Mouse (Mus musculus) neural tube, embryonic 13.5 days (tissue): ENCODE results near the gene Gmeb2. TPM values are rescaled to one million over a fixed set of nuclear protein-coding genes. Genes with fewer than 3 reads are reported as not detected.

Experiments used
- ATAC-seq: fragments of 200-750 bp; cut with Nextera tagmentation; 2 replicates; pipeline ENCODE4 v1.8.0; 2017; ENCODE audit warnings: low read depth, mild to moderate bottlenecking, moderate TSS enrichment, moderate library complexity
- H3K27ac ChIP-seq: fragments of 300-500 bp; sonication (generic); replicated peaks from 2 replicates; pipeline ENCODE4 v1.5.1; 2015; ENCODE audit warnings: moderate library complexity, mild to moderate bottlenecking, inconsistent platforms
- H3K27me3 ChIP-seq: fragments of 300-500 bp; sonication (generic); 2 replicates; pipeline ENCODE4 v1.6.1; 2015; ENCODE audit warnings: mild to moderate bottlenecking, inconsistent platforms
- H3K36me3 ChIP-seq: fragments of 300-500 bp; sonication (generic); 2 replicates; pipeline ENCODE4 v1.6.1; 2015; ENCODE audit warnings: mild to moderate bottlenecking, inconsistent platforms
- H3K4me1 ChIP-seq: fragments of 300-500 bp; sonication (generic); replicated peaks from 2 replicates; pipeline ENCODE4 v1.6.1; 2015; ENCODE audit warnings: inconsistent platforms
- H3K4me2 ChIP-seq: fragments of 300-500 bp; sonication (generic); 2 replicates; pipeline ENCODE4 v1.6.1; 2015; ENCODE audit warnings: inconsistent platforms, mild to moderate bottlenecking, moderate library complexity
- H3K4me3 ChIP-seq: fragments of 300-500 bp; sonication (generic); 2 replicates; pipeline ENCODE4 v1.5.1; 2015; ENCODE audit warnings: mild to moderate bottlenecking, inconsistent platforms
- H3K9ac ChIP-seq: fragments of 300-500 bp; sonication (generic); 2 replicates; pipeline ENCODE4 v1.6.1; 2015; ENCODE audit warnings: moderate library complexity, mild to moderate bottlenecking, inconsistent platforms
- H3K9me3 ChIP-seq: fragments of 300-500 bp; sonication (generic); 2 replicates; pipeline ENCODE4 v1.6.1; 2016; ENCODE audit warnings: inconsistent platforms
- WGBS: fragments of 180-500 bp; shearing (Covaris S2); methylation state at CpG from one replicate; pipeline ENCODE4 v1.1.7; 2015; 5-methylcytosine and 5-hydroxymethylcytosine counted together
- polyA plus RNA-seq: library from polyadenylated mRNA; unstranded; fragments of >200 nt; fragmentation: Nextera tagmentation; extraction: Ambion mirVana; gene quantifications from 2 replicates; pipeline ENCODE4 v1.2.1, GENCODE M21; 2015

Gene Gmeb2
- polyA plus RNA-seq, 1 experiment from 2014 or later = 15.1 TPM

DNA sequence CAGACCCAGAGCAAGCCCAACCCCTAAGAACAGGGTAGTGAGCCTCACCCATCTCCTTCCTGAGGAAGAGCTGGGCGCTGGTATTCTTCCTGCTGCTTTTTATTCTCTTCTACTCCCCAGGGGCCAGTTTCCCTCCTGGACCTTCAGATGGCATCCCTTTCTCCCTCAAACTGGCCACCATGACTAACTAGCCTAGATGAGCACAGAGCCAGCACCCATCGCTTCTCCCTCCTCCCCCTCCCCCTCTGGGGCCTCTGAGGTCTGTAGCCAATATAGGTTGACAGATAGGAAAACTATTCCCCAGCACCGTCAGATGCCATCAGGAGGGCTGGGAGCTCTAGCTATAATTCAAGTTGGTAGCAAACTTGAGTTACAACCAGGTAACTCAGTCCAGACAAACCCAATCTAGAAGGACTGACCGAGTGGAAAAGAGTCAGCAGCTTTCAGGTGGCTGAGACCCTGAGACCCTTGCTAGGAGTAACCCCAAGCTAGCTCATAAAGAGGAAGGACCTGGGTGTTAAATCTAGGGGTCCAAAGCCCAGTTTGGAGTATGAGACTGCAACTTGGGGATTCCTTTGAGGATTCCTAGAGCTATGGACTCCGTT, 68.9 kb downstream of the Gmeb2 start:
- H3K4me1 ChIP-seq = peaks cover 22% of the 10 kb centered on the region
- no peak overlapping the region for H3K4me2 ChIP-seq
- peak overlapping the region; percentile 34; the same call in 1 of the 2 replicates for H3K27ac ChIP-seq
- no peaks in the 10 kb centered on the region for H3K9me3 ChIP-seq
- peaks cover 21% of the 10 kb centered on the region for H3K27me3 ChIP-seq
- no peak for ATAC-seq
- H3K9ac ChIP-seq = no peak overlapping the region
- no peak overlapping the region for H3K4me3 ChIP-seq
- 56% methylated on average over 5 of the region's 5 CpGs for WGBS
- H3K36me3 ChIP-seq = no peaks in the 10 kb centered on the region

DNA sequence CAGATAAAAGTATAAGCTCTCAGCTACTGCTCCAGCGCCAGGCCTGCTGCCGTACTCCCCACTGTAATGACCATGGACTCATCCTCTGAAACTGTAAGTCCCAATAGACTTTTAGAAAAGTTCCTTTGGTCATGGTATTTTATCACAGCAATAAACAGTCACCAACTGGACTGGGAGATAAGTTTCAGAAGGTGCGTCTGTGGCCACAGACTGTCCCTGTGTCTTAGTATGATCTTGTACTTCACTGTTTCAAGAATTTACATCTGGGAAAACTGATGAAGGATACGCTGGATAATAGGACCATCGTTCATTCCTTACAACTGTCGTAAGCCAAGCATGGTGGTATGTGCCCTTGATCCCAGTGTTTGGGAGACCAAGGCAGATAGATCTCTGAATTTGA, 71.8 kb downstream of the Gmeb2 start:
- H3K4me1 ChIP-seq = peaks cover 32% of the 10 kb centered on the region
- no peak overlapping the region for H3K4me3 ChIP-seq
- no peak for ATAC-seq
- H3K9me3 ChIP-seq = no peaks in the 10 kb centered on the region
- H3K27ac ChIP-seq = no peak overlapping the region
- no peak overlapping the region for H3K4me2 ChIP-seq
- H3K36me3 ChIP-seq = no peaks in the 10 kb centered on the region
- H3K9ac ChIP-seq = no peak overlapping the region
- 88% methylated on average over 6 of the region's 6 CpGs for WGBS
- H3K27me3 ChIP-seq = peaks cover 47% of the 10 kb centered on the region

DNA sequence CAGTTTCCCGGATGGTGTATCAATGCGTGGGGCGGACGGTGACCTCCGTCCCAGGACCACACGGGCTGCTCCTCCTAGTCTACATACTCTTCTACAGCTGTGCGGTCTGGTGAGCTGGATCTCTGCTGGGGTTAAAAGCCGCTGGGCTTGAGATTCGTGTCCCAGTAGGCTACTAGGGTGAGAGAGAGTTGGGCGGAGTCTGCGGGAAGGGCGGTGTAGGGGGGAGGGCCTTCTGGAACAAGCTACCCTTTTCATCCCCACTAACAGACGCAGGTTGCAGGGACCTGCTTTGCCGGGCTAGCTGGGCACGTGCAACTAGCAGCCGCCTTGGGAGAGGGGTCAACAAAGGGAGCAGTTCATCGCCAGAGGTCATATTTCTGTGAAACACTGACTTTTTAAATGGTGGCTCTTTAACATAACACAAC, 74.8 kb downstream of the Gmeb2 start, which contains the start of gene Srms:
TSS of gene Srms (minus strand) at position 165 of the 425 bp plus-strand sequence.
- Histone ChIP-seq H3K4me2 (peak within 1 kb of the TSS; percentile 52), H3K27me3 (peaks cover 48% of the 10 kb centered on the region), H3K9ac (peak within 1 kb of the TSS; percentile 43; the same call in 1 of the 2 replicates), H3K4me3 (peak within 1 kb of the TSS; percentile 27), H3K4me1 (peaks cover 13% of the 10 kb centered on the region), H3K9me3 (no peaks in the 10 kb centered on the region), H3K27ac (no peak within 1 kb of the TSS), H3K36me3 (no peaks in the 10 kb centered on the region)
- 0% methylated on average over 17 of the region's 17 CpGs for WGBS
- ATAC-seq = no peak

DNA sequence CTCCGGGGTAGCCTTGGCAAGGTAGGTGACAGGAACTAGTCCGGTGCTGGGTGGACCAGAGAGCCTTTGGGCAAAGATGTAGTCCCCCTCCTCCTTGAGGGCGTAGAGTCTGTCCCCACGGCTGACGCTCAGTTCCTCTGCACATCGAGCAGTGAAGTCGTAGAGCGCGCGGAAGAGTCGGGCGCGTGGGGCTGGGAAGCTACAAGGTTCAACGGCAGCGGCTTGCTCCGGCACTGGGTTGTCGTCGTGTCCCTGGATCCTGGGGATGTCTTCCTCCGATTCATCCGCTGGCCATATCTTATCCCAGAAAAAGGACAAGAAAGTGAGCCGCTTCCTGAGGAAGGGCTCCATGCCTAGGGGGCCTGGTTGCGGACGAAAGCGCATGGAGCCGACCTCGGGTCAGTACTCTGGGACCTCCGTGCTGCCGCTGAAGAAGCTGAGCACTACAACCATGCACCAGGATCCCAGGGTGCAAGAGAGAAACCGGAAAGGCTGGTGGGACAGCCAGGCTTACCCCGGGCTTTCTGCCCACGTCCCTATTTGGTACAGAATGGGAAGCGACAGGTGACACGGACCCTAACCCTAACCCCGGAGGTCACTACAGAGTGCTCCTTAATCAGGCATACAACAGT, 75.3 kb downstream of the Gmeb2 start:
- peak overlapping the region; percentile 43; the same call in 1 of the 2 replicates for H3K9ac ChIP-seq
- ATAC-seq = no peak
- H3K36me3 ChIP-seq = no peaks in the 10 kb centered on the region
- peak overlapping the region; percentile 52 for H3K4me2 ChIP-seq
- peak overlapping the region; percentile 27 for H3K4me3 ChIP-seq
- H3K27ac ChIP-seq = no peak overlapping the region
- H3K9me3 ChIP-seq = no peaks in the 10 kb centered on the region
- peaks cover 48% of the 10 kb centered on the region for H3K27me3 ChIP-seq
- 3% methylated on average over 34 of the region's 34 CpGs for WGBS
- peaks cover 13% of the 10 kb centered on the region for H3K4me1 ChIP-seq

DNA sequence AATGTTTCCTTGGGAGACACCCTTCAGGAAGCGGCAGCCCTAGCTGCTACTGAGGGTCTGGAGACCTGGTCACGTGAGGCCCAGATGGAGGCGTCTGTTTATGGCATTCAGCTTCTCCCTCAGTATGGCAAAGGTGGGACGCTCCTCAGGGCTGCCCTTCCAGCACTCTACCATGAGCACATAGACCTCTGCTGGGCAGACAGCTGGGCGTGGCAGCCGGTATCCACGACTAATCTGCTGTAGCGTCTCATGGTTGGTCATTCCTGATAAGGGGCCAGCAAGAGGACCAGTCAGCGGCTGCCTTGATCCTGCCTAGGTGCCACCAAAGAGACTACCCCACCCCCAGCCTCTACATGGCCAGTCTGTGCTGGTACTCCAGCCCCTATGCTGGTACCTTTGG, 81.7 kb downstream of the Gmeb2 start:
- no peak overlapping the region for H3K4me2 ChIP-seq
- WGBS = 80% methylated on average over 9 of the region's 9 CpGs
- no peaks in the 10 kb centered on the region for H3K4me1 ChIP-seq
- H3K9me3 ChIP-seq = no peaks in the 10 kb centered on the region
- H3K9ac ChIP-seq = no peak overlapping the region
- no peak overlapping the region for H3K27ac ChIP-seq
- no peak overlapping the region for H3K4me3 ChIP-seq
- H3K36me3 ChIP-seq = no peaks in the 10 kb centered on the region
- H3K27me3 ChIP-seq = peaks cover 9% of the 10 kb centered on the region
- ATAC-seq = no peak

DNA sequence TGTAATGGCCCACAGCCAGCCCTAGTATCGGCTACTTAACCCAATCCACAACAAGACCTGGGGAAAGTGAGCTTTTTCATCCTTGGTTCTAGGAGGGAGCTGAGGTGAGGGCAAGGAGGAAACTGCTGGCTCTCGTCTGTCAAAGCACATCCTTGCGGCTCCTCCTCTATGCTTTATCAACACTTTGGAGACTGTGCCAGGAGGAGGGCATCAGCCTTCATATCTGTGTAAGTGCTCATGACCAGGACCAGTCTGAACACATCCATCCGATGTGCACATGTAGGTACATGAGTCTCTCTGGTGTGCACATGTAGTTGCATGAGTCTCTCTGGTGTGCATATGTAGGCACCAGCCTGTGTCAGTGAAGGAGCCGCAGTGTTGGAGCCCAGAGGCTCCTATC, 82.2 kb downstream of the Gmeb2 start:
- Histone ChIP-seq H3K27me3 (peaks cover 6% of the 10 kb centered on the region; the same call in 1 of the 2 replicates), H3K9ac (no peak overlapping the region), H3K27ac (no peak overlapping the region), H3K4me1 (no peaks in the 10 kb centered on the region), H3K4me2 (no peak overlapping the region), H3K4me3 (no peak overlapping the region), H3K9me3 (no peaks in the 10 kb centered on the region), H3K36me3 (no peaks in the 10 kb centered on the region)
- ATAC-seq = no peak
- WGBS = 86% methylated on average over 5 of the region's 5 CpGs

DNA sequence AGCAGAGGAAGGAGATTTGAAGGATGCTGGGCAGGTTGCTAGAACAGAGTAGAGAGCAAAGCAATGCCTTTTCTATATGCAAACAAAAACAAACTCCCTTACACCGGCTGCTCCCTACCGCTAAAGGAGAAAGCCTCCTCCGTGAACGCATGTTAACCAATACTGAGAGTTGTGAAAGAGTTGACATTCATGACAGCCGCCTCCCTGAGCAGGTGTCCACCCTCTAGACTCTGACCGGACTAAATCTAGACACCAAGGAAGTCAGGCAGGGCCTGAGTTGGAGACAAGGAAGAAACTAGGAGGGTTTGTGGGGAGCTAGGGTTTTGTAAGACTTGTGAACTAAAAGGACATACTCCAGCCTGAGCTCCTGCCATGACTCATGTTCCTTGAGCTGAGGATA, 84.9 kb downstream of the Gmeb2 start:
- WGBS = 76% methylated on average over 6 of the region's 6 CpGs
- Histone ChIP-seq H3K27me3 (no peaks in the 10 kb centered on the region), H3K36me3 (no peaks in the 10 kb centered on the region), H3K4me1 (no peaks in the 10 kb centered on the region), H3K9ac (no peak overlapping the region), H3K4me3 (no peak overlapping the region), H3K9me3 (no peaks in the 10 kb centered on the region), H3K4me2 (no peak overlapping the region), H3K27ac (no peak overlapping the region)
- ATAC-seq = no peak

DNA sequence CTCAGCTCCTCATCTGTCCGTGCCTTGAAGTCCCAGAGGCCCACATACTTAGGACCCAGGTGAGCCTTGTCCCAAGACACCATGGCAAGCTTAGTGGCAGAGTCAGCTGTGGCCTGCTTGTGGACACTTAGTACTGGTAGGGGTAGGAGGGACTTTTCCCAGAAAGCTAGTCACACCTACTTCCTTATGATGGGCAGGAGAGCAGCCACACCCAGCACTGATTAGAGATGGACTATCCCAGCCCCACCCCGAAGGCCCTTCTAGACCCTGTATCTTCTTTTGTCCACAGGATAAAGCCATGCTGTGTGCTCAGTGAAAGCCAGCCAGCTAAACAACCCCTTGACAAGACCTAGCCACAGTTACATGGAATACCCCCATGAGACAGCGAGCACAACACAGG, 85.4 kb downstream of the Gmeb2 start, which contains the start of gene Ptk6:
TSS of gene Ptk6 (minus strand) at position 368 of the 400 bp plus-strand sequence.
- Histone ChIP-seq H3K27me3 (no peaks in the 10 kb centered on the region), H3K9me3 (no peaks in the 10 kb centered on the region)
- 87% methylated on average over 3 of the region's 3 CpGs for WGBS

DNA sequence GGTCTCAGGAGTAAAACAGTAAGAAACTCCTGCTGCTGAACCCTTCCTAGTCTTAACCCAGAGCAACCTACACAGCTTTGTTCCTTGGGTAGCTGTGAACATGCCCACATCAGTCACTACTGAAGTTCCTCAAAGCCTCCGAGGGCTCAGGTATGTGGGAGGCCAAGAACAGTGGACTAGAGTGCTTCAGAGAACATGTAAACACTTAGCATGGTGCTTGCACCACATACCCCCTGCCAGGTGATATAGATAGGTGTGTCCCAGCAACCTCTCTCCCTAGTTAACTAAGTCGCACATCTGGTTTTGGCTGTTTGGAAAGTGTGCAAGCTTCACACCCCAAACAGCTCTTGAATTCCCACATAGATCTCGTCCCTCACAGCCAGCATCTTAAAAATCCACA, 86.2 kb downstream of the Gmeb2 start:
- WGBS = 76% methylated on average over 3 of the region's 3 CpGs
- Histone ChIP-seq H3K4me3 (no peak overlapping the region), H3K9ac (no peak overlapping the region), H3K27me3 (no peaks in the 10 kb centered on the region), H3K27ac (no peak overlapping the region), H3K4me2 (no peak overlapping the region), H3K4me1 (no peaks in the 10 kb centered on the region), H3K36me3 (no peaks in the 10 kb centered on the region), H3K9me3 (no peaks in the 10 kb centered on the region)
- no peak for ATAC-seq

More for the DNA sequence above, 85.4 kb downstream of the Gmeb2 start, which contains the start of gene Ptk6:
- no peaks in the 10 kb centered on the region for H3K36me3 ChIP-seq
- H3K4me1 ChIP-seq = no peaks in the 10 kb centered on the region
- H3K4me2 ChIP-seq = no peak within 1 kb of the TSS
- H3K27ac ChIP-seq = no peak within 1 kb of the TSS
- ATAC-seq = no peak
- no peak within 1 kb of the TSS for H3K9ac ChIP-seq
- no peak within 1 kb of the TSS for H3K4me3 ChIP-seq

Other genes starting within 250 kb of the Gmeb2 start
- gene Chrna4, start 244.5 kb downstream of the Gmeb2 start, polyA plus RNA-seq = 42.9 and 43.0 TPM in 2 replicates
- gene Kcnq2, start 152.7 kb downstream of the Gmeb2 start, polyA plus RNA-seq = 43.9 TPM in 2 replicates
- 7.7 and 8.9 TPM in 2 replicates for gene Eef1a2, start 131.0 kb downstream of the Gmeb2 start, polyA plus RNA-seq
- gene Ppdpf, start 100.8 kb downstream of the Gmeb2 start, polyA plus RNA-seq = 331 and 431 TPM in 2 replicates
- gene Ptk6, start 85.2 kb downstream of the Gmeb2 start, polyA plus RNA-seq = not detected in 2 replicates
- gene Srms, start 74.8 kb downstream of the Gmeb2 start, polyA plus RNA-seq = 0.14 and 0.22 TPM in 2 replicates
- not detected in 2 replicates for gene Fndc11, start 68.0 kb downstream of the Gmeb2 start, polyA plus RNA-seq
- 0.22 and 0.32 TPM in 2 replicates for gene Helz2, start 46.0 kb downstream of the Gmeb2 start, polyA plus RNA-seq
- gene Stmn3, start 26.5 kb upstream of the Gmeb2 start, polyA plus RNA-seq = 1,090 and 1,260 TPM in 2 replicates
- 28.8 and 30.1 TPM in 2 replicates for gene Rtel1, start 31.7 kb upstream of the Gmeb2 start, polyA plus RNA-seq
- 61.4 and 67.4 TPM in 2 replicates for gene Zgpat, start 76.9 kb upstream of the Gmeb2 start, polyA plus RNA-seq
- gene Arfrp1, start 77.4 kb upstream of the Gmeb2 start, polyA plus RNA-seq = 82.6 and 85.9 TPM in 2 replicates
- gene Lime1, start 92.0 kb upstream of the Gmeb2 start, polyA plus RNA-seq = 41.3 and 41.4 TPM in 2 replicates
- gene Zbtb46, start 171.4 kb upstream of the Gmeb2 start, polyA plus RNA-seq = 21.1 and 22.0 TPM in 2 replicates
- gene Abhd16b, start 205.2 kb upstream of the Gmeb2 start, polyA plus RNA-seq = 0.11 TPM in 1 of 2 replicates, not detected in the other
- gene Tpd52l2, start 209.1 kb upstream of the Gmeb2 start, polyA plus RNA-seq = 107 and 114 TPM in 2 replicates
- gene Dnajc5, start 232.4 kb upstream of the Gmeb2 start, polyA plus RNA-seq = 192 and 214 TPM in 2 replicates